Mouse (Mus musculus) heart, adult 8-10 months (tissue): Measurements from ENCODE around the gene Lnpep. TPM values are rescaled to one million over a fixed set of nuclear protein-coding genes. Genes with fewer than 3 reads are reported as not detected.
"Not testable (repeated sequence)": the region's sequence is repeated elsewhere in the genome, so short reads cannot be mapped to it uniquely, and the experiment has no call there.

Experiments used
- DNase-seq: peaks from one replicate; pipeline ENCODE4 v3.0.0; 2022; ENCODE audit warnings: low spot score
- total RNA-seq, 4 experiments: library from RNA; stranded (reverse); gene quantifications; 2 replicates each; pipeline ENCODE4 v1.2.4; 2022

The Lnpep gene
- 100 to 1,000 TPM; 158 to 181 (median 160) TPM for total RNA-seq

DNA sequence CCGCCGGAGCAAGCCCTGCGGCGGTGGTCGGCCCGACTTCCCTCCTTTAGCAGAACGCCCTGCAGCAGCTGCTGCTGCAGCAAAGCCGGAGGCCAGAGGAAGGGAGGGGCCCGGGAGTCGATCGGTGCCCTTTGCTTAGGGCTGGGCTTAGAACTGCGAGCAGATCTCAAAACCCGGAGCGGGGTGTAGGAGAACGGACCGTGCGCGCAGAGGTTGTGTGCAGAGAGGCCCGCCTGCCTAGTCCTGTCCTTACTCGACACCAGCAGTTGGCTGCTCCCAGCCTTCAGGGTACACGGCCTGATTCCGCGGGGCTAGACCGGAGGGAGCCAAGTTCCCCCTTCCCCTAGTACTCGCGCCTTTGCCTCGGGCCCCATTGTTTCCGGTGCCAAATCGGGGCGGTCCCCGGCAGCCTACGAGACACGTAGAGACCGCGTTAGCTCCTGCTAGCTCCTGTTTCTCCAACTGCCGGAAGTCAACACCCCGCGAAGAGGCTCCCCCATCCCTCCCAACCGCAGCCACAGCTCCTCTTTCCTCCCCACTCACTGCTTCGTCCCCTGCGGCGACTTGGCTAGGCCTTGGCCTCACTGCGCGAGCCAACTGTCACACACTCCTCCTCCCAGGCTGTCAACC lies at the start of gene Lnpep:
Gene Lnpep (minus strand): TSS at position 94 of the 630 bp plus-strand sequence.
- peak; percentile 95 for DNase-seq

DNA sequence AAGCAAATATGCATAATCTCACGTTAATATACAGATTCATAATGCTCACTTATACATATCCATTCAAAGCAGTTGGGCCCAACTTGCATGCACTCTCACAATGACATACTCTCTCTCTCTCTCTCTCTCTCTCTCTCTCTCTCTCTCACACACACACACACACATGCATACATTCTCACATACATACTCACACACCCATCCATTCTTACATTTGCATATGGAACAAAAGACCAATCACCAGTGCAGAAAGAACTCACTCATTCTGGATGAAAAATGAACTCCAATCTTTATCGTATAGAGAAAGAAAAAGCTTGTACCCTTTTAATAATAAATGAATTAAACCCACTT lies 31.0 kb upstream of the Lnpep start:
- no peak for DNase-seq

DNA sequence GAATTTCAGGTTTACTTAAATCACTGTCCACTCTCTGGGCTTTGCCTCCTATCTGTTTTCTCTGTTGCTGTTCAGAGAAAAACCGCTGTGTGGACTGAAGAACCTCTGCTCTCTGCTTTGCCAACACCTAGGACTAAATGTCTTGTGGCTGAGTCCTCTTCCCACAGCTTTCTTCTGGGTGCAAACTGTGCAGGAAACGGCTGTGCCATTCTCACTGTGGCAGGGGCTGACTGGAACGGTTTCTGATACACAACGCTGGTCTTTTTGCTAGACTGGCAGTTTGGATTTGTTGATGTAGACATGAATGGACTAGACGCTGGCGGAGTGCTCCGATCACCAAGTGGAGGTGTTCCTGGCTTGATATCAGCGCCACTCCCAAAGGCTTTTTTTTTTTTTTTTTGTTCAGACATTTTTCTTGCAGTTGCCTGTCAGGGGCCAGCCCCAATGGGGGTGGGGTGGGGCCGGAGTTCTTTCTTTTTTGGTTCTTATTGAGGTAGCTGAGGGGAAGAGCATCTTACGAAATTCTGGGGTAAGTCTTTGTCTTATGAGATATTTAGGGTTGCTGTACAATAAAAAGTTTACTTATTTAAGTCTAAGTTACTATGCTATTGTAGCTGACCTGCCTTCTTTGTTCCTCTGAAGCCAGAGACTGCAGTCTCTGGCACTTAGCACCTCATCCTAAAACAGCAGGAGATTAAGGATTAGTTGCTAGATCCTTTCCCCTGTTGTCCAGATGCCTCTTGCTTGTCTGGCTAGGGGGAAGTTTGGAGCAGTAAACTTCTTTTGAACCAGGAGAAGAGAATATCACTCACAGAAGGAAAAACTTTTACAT lies 30.4 kb upstream of the Lnpep start:
- no peak for DNase-seq

DNA sequence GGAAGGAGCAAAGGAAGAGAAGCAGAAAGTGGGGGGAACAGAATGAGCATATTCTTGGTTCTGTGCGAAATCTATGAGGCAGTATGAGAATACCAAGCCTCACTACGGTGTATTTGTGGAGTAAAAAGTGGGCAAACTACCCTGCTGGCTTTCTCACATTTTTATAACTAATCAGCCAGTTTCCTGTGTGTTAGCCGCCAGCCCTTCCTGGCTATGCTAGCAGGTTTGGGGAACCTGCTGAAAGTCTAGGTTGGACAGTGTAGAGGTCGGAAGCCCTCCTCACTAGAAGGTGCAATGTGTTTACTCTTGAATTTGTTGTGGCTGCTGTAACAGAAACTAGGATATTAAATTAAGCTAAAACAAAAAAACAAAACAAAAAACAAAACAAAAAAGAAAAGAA lies 27.7 kb upstream of the Lnpep start:
- no peak for DNase-seq

DNA sequence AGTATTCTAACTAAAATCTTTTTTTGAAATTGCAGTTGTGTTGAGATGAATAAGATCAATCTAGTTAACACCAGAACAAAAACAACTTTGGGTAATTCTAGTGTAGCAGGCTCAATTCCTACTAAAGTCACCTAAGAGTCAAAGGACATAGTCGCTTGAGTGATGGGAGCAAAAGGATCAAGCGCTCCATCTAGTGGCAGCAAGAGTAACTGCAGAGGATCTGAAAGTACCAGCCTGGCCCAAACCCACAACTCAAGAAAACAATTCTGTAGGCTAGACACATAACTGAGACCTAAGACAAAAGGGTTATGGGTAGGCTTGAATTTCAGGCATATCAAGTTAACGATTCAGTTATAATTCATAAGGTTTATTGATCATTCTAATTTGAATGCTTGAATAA lies 20.9 kb upstream of the Lnpep start:
- peak; percentile 53 for DNase-seq

DNA sequence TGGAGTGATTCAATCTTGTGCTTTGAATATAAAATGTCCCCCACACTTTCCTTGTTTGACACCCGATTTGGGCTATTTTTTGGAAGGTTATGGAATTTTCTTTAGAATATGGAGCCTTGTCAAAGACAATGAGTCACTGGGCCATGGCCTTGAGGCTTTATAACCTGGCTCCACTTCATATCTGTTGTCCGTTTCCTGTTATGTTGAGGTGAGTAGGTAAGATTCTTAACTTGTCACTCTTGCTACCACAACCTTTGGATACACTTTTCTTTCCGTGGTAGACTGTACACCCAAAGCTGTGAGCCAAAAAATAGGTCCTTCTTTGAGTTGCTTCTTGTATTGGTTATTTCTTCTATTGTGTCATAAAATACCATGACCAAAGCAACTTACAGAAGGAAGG lies 12.5 kb upstream of the Lnpep start:
- no peak for DNase-seq

DNA sequence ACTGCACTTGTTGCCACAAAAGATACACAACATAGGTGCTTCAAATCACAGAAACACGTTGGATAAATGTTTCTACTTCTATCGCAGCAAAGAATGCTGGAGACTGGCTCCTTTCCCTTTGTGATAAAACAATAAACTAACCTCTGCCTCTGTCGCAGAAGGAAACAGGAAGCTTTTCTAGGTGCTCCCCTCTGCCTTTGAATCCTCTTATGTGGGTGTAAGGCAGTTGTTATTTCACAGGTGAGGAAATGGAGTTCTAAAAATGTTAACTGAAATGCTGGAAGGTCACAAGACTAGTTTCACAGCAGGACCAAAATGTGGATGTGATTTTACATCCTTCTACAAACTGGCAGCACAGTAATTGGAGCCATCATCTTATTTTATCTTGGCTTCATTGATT lies 11.3 kb upstream of the Lnpep start:
- no peak for DNase-seq

DNA sequence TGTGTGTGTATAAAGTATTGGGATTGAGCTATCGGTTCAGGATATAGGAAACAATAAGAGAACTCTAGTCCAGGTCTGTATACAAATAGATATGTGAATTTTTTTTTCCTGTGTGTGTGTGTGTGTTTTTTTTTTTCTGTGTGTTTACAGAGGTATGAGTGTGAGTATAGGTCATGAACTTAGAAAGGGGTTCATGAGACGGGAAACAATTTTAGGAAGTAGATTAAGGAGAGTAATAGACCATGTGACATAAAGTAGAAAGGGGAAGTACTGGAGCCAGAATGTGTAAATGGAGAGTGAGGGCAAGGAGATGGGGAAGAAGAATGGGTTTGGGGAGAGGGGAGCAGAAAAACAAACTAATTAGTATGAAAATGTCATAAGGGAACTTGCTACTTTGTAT lies 9.2 kb upstream of the Lnpep start:
- DNase-seq, result no peak

DNA sequence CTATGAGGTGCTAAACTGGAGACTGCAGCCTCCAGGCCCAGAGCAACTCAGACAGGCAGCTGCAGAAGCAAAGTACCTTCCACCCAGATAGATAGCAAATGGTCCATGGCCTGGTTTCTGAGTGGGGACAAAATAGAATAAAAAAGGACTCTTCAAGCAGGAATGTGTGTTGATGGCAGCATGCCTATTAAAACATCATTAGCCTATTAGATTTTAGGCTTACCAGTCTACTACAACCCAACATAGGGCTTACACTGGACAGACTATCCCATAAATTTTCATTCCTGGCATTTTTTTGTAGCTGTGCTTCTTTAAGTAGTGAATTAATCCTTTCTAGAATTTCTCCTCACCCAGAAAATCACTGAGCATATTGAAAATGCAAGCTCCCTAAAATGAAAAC lies 7.1 kb upstream of the Lnpep start:
- no peak for DNase-seq

DNA sequence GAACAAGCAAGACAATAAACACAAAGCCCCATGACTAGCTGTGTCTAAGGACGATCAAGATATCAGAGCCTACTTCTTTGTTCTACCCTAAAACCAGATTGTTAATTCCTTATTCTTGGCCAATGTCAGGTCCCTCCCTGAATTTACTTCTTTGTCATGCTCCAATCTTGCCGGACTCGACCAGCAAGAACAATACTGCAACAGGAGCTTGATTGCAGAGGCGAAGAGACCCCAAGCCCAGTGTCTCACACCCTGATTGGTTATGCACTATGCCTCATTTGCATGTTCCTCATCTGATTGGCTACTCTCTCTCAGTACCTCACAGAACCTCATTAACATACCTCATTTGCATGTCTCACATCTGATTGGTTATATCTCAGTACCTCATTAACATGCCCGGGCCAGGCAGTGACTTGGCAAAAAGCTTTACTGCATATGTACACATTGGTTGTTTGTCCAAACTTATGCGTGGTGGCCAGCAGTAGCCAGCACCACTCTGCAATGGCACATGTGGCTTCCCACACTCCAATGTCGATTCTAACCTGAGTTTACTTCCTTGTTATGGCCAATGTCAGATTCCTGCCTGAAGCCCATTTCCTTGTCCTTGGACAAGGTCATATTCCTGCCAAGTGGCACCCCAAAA lies 3.5 kb upstream of the Lnpep start:
- not testable (repeated sequence) for DNase-seq

DNA sequence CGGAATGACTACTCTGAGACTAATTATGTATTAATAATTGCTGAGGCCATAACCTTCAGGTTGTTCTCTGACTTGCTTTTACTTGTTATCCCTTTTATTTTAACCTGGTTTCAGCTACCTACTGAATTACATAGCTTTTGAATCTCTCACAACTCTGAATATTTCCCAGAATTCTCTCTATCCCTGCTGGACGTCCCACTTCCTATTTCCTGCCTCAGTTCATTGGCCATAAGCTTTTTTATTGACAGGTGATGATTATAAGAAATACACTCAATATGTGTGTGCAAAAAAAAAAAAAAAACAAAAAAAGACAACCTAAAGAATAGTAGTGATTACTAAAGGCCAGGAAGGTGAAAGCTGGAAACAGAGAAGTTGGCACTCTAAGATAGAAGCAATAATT lies 2.7 kb upstream of the Lnpep start:
- no peak for DNase-seq

DNA sequence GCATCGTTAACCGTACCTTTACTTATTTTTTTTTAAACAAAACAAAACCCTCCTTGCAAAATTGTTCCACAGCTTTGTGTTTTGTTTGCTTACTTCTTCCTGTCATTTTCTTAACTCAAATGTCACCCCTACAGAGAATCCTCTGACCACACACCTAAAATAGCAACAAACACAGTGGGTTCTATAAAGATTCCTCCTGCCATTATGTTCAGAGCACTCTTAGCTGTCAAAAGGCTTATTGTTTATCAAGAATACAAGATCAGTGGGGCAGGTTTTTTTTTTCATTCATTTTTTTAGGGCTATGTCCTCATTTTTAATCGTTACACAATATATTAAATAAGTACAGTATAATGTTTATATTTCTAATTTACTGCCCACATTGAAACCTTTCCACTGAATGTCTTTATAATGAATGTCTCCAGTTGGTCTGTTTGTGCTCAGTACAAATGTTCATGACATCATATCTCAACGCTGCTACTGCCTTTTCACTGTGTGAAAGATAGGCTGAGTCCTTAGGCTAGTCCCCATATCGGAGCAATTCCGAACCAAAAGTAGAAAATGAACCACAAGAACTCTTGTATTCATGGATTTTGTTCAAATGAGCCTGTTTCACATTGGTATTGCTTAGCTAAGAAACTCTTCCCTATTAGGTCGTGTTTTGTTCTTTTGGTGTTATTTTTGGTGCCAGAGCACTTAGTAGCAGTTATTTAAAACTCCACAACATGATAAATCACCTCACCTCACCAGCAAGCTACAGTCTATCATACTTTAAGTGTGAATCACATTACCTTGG lies 1.2 kb upstream of the Lnpep start:
- no peak for DNase-seq

DNA sequence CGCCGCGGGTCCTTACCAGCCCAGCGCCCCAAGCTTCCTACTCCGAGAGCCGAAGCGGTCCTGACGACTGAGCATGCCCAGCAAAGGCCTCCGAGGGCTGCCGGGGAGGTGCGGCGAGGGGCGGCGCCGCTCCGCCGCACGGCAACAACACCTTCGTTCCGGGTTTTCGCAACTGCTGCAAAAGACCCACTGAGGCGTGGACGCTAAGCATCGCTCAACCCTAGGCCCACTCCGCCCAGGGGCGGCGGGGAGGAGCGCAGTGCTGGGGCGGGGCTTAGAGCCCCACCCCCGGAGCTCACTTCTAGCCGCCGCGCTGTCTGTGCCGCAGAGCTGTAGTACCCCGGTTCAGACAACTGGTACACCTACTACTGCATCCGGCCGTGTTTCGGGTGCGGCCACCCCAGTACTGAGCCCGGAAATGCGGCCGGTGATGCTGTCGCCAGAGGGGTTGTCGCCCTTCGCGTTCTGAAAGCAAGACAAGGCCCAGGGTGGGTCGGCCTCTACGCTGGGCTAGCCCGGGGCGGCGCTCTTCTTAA lies 361 bp downstream of the Lnpep start:
- DNase-seq, result peak; percentile 93

DNA sequence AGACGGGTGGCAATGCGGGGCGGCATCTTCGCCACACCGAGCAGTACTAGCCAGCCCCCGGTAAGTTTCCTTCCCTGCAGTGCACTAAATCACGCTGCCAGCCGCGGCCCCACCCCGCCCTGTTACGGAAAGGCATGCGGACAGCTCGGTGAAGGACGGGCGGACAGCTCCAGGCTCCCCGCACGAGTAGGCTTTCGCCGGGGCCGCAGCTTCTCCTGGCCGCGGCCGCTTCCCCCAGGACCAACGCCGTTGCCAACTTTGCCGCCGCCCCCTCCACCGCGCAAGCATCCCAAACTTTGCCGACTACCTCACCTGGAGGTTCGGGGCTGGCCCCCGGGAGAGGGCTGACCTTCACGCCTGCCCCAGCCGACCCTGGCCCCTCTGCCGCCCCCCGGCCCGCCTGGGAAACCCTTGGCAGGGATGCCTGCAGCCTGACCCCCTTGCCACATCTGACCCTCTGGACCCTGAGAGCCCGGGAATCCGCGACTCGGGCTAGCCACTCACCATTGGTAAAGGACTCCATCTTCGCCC lies 895 bp downstream of the Lnpep start:
- peak; percentile 70 for DNase-seq

DNA sequence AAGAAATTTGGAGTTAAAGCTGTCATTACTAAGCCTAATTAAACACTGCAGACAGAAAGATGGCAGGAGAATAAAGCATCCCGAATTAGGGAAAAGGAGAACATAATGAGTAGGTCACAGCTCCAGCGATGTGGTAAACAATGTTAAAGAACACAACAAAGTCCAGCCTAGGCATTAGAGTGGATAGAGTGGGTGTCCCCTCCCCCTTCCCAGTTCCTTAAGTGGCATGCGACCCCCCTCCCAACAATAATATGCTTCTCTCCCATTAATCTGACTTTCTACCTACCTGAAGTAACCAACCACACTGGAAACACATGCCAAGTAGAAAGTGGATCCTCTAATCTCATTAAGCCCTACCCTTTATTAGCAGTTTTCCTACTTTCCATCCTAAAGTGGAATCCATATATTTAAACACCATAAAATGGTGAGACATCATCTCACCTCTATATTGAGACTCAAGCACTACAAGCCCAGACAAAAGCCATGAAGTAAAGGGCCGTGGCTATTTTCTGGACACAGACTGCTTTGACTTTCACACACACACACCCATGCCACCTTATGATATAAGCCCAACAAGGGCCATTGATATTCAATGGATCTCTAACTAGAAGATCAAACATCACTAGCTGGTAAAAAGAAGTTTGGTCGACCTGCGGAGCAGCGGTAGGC lies 1.5 kb downstream of the Lnpep start:
- DNase-seq, result no peak

DNA sequence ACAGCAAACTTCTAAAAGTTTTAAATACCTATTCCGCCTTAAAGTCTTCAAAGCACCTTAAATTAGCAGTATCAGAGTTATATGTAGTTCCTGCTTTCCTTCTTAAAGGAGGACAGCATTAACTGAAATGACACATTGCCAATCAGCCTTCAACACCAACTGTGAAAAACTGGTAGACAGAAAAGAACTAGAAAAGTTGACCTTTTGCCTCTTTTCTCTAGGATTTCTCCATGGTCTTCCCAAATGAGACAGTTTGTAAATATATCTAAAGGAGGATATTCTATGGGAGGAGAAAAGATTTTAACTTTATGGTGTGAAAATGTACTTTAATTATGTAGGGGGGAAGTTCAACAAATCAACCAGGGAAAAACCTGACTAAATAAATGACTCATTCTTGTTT lies 2.3 kb downstream of the Lnpep start:
- no peak for DNase-seq

DNA sequence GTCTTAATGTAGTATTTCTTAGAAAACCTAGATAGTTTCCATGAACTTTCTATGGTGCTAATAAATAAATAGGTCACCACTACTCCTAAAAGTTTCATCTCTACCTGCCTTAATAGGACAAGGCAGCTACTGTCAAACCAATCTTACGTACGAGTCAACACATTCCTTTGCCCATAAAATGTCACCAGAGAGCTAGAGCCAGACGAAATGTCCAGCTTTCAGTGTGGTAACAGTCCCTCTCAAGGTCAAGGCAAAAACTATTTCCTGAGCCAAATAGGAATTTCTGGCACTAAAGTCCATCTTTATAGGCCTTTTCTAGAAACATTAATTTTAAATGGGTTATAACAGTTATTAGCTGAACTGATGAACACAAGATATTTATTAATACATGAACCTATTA lies 3.3 kb downstream of the Lnpep start:
- DNase-seq, result no peak

DNA sequence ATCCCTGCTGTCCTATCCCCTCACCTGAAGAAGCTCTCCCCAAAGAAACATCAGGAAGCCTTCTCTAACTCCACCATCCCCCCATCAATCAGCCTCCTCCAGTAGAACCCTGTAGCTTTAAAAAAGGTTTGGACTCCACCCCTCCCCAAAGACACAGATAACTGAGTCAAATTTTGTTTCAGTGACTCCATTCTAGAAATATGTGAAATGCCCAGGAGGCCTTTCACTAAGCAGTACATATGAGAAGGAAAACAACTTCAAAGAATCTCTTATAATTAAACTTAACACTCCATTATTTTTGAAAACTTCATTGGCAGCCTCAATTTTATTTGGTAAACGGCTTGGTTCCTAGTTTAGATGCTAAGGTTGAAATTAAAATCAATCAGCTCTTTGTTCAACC lies 6.4 kb downstream of the Lnpep start:
- no peak for DNase-seq

DNA sequence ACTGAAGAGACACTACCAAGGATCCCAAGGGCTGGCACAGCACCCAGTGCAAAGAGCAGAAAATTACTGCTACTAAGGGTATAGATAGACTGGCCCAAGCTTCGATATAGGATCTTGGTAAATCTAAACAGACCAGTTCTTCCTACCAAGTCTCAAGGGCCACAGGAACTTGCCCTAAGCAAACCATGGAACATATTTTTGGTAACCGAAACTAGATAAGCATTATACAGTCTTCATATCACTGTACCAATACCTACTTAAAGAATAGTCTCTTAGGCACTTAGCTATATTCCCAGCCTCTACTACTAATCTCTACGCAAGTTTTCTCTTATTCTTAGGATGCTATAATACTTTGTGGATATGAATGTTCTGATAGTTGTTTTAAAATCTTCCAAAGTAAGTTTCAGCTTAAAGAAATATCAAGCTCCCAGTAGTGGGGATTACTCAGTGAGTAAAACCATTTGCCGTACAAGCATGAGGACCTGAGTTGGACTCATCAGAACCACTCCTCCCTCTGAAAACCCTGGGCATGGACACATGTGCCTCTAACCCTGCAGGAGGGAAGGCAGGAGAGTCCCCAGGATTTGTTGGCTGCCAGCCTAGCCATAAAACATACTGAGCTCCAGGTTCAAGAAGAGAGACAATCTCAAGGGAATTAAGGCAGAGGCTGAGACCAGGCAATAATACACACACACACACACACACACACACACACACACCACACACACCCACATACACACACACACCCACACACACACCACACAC lies 7.2 kb downstream of the Lnpep start:
- no peak for DNase-seq

DNA sequence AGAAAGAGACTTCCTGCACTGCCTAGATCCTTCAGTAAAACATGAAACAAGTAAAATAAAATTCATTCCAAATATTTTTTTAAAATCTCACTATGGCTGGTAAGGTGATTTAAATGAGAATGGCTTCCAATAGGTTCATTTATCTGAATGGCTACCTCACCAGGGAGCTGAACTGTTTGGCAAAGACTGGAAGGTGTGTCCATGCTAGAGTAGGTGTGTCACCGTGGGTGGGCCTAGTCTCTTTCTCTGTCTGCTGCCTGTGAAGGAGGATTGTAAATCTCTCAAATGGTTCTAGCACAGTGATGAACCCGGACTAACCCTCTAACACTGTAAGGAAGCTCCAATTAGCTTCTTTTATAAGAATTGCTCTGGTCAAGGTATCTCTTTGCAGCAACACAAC lies 12.5 kb downstream of the Lnpep start:
- DNase-seq, result no peak
